Mouse (Mus musculus) kidney, postnatal 4 days (tissue): ENCODE measurements around the gene Pcp4l1.

Experiments used
- DNase-seq, 2 experiments: peaks; one replicate each; pipeline ENCODE4 v3.0.0; 2021; ENCODE audit warnings: mixed read lengths in 2 of 2

Gene Pcp4l1

DNA sequence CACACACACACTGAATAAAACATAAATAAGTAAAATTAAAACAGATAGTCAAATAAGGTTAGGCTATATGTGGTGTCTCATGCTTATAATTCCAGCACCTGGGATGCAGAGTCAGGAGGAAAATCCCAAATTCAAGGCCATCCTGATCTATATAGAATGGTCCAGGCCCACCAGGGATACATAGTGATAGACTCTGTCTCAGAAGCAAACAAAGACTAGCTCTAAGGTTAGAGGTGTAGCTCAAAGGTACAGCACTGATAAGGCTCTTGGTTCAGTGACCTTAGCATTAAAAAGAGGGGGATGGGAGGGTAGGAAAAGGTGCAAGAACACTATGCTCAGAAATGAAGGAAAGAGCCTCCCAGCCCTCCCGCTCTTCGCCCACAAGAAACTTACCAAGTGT lies 60.5 kb downstream of the Pcp4l1 start:
- no peak for DNase-seq

DNA sequence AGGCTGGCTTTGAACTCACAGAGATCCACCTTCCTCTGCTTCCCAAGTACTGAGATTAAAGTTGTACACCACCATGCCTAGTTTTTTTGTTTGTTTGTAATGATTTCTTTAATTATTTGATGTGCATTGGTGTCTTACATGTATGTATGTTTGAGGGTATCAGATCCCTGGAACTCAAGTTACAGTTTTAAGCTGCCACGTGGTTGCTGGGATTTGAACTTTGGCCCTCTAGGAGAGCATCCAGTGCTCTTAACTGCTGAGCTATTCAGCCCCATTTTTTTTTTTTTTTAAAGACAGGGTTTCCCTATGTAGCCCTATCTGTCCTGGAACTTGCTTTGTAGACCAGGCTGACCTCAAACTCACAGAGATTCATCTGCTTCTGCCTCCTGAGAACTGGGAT lies 65.1 kb downstream of the Pcp4l1 start:
- DNase-seq, result no peak

DNA sequence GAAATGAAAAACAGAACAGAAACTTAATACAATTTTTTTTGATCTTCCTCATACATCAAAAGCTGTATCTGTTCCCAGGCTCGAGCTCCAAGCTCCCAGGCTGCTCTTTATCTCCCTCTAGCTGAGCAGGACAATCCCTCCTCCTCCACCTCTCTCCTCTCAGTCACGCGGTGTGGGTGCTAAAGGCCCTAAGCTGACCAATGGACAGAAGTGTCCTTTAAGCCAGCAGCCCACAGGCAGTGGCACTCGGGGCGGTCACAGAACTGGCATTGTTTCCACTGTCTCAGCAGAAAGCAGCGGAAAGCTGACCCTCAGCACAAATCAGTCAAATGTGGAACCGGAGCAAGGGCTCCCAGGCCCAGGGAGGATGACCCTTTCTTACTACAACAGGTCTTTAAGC lies 66.8 kb downstream of the Pcp4l1 start:
- peak; percentile 56 to 75 for DNase-seq

DNA sequence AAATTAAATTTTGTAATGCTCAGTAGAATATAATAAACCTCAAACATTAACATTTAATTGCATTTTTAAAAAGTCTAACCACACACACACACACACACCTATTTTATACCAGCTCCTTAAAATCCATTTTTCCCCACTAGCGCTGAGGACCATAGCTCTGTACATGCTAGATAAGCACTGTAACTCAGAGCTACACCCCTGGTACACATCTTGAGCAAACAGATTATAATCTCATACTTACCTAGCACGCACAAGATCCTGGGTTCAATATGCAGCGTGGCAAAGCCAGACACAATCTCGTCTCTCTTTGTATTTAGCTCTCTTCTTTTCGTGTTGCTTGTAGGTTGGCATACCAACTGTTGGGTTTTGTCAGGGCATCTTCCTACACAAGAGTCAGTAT lies 71.7 kb downstream of the Pcp4l1 start:
- DNase-seq, result no peak
